Mouse (Mus musculus): ENCODE data around the gene Gm20605.

The Gm20605 gene

GRCm38 (mm10) chr5:137653366-137653765, 24.4 kb downstream of the Gm20605 start:
- no peak for DNase-seq

GRCm38 (mm10) chr5:137654746-137655145, 25.8 kb downstream of the Gm20605 start:
- DNase-seq = no peak

DNA sequence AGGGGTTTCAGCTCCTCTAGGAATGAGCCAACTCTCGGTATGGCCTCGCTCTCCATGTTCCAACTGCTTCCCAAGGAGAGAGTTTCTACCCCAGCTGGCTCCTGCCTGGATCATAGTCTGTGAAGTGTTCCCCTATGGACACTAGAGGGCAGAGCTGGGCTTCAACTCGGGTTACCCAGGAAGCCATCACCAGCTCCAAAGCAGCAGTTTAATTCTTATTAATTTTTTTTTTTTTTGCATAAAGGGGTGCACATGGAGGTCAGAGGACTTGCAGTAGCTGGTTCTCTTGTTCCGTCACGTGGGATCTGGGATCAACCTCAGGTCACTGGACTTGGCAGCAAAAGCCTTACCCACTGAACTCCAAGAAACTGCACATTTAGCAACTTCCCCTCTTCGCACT, 28.0 kb downstream of the Gm20605 start:
- peak; percentile 87 for DNase-seq

DNA sequence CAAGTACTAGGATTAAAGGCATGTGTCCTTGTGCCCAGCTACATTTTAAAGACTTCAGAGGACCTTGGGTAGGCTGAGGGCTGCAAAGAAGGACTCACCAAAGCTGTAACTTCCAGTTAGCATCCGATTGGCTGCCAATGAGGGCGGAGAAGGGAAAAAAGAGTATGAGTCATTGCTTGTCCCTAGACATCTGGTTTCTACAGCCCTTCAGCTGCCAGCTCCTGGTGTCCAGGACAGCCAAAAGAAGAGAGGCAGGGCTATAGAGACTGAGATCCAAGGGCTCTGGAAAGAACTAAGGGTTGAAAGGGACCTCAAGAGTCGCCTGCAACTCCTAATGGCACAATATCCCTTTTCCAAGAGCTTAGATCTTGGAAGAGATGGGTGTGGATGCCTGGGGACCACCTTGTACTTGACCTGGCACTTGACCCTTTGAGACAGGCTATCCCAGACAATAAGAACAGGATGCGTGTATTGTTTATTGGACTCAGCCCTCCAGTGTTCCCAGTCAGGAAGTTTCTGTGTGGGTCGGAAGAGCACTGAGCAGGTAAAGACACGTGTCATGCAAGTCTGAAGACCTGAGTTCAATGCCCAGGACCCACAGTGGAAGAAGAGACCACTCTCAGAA, 31.2 kb downstream of the Gm20605 start:
- DNase-seq = peak; percentile 83

DNA sequence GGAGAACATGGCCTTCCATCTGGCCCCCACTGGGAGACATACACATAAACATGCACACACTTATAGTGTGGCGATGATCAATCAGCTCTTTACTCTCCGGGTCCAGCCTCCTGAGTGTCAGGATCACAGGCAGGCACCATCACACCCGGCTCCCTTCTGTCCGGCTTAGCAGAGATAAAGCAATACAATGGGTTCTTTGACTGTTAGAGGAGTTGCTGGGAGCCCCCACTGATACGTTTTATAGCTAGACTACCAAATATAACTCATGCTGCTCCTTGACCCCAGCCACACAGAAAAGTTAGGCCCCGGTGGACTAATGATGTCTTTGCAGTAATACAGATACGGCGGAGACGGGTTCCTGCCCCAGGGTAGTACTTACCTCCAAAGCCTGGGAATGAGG, 34.1 kb downstream of the Gm20605 start:
- DNase-seq = no peak

DNA sequence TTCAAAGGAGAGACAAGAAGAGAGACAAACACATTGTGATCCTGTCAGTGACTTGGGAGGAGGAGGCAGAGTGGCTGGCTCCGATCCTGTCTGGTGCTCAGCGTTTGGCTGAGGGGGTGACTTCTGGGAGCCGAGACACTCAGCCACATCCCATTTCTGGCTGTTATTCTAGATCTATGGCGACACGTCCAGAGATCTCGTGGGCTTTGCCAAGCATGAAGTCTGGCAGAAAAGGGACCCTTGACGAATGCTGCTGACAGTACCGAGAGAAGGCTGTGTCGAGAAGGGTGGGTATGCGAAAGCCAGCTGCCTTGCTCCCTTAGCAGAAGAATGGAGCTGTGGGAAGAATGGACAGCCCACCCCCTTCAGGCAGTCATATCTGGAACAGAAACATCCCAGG, 40.0 kb downstream of the Gm20605 start:
- no peak for DNase-seq

GRCm38 (mm10) chr5:137670240-137670639, 41.3 kb downstream of the Gm20605 start:
- DNase-seq = no peak

GRCm38 (mm10) chr5:137671443-137672240, 42.7 kb downstream of the Gm20605 start:
- peak; percentile 85 for DNase-seq

DNA sequence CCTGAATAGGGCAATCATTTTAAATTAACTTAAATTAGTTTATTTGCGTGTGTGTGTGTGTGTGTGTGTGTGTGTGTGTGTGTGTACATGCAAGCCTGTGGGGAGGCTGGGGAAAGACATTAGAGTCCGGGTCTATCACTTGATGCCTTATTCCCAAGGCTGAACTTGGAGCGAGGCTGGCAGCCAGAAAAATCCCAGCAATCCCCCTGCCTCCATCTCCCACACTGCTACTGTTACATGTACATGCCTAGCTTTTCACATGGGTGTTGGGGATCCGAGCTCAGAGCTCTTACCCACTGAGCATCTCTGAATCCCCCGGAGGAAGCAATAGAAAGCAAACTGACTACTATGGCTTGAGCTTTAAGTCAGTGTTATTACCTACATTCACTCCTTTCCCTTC, 43.4 kb downstream of the Gm20605 start:
- DNase-seq = no peak

GRCm38 (mm10) chr5:137673015-137673414, 44.0 kb downstream of the Gm20605 start:
- DNase-seq = no peak

DNA sequence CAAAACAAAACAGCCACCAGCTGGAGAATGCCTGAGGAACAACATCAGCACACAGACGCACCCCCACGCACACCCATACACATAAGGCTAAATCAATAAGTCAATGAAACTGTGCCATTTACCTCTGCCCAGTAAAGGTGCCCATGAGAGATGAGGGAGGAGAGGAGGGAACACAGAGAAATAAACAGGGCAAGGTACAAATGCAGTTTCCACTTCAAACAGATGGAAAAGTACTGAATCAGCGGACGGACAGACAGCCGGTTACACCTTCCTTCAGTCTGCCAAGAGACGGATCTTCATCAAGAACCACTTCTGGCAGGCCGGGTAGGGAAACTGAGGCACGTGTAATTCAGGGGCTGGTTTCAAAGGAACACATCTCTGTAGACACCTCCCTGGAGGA, 45.8 kb downstream of the Gm20605 start:
- no peak for DNase-seq

- DNase-seq = no peak
Observed at GRCm38 (mm10) chr5:137677859-137678258, 48.9 kb downstream of the Gm20605 start.

- no peak for DNase-seq
Observed at GRCm38 (mm10) chr5:137678736-137679135, 49.8 kb downstream of the Gm20605 start.

DNA sequence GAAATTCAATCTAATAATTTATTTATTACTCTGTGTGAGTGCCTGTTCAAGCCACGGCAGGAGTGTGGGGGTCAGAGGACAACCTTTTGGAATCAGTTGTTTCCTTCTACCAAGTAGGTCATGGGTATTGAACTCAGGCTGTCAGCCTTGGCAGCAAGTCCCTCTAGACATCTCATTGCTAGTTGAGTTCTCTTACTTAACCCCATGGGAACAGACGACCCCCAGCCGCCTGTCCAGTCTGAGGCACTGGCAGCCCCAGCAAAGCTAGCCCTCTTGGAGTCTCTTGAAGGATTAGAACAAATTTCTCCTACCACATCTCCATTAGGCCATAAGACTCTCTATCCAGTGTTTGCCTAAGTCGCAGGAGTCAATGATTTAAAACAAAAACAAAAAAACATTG, 50.8 kb downstream of the Gm20605 start:
- DNase-seq = no peak

DNA sequence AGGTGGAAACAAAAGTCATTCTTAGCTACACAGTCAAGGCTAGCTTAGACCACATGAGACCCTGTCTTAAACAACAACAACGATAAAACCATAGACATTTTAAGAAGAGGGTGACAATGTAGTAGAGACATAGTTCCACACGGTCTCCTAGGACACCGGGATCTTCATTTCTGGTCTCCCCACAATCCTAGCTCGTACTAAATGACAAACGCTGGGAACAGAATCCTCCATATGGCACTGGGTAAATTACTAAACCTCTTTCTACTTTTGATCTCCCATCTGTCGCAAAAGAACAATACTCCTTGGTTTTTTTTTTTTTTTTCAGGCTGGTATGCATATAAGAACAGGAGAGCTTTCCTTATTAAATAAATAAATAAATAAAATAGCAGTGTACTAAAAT, 53.6 kb downstream of the Gm20605 start:
- DNase-seq = no peak

DNA sequence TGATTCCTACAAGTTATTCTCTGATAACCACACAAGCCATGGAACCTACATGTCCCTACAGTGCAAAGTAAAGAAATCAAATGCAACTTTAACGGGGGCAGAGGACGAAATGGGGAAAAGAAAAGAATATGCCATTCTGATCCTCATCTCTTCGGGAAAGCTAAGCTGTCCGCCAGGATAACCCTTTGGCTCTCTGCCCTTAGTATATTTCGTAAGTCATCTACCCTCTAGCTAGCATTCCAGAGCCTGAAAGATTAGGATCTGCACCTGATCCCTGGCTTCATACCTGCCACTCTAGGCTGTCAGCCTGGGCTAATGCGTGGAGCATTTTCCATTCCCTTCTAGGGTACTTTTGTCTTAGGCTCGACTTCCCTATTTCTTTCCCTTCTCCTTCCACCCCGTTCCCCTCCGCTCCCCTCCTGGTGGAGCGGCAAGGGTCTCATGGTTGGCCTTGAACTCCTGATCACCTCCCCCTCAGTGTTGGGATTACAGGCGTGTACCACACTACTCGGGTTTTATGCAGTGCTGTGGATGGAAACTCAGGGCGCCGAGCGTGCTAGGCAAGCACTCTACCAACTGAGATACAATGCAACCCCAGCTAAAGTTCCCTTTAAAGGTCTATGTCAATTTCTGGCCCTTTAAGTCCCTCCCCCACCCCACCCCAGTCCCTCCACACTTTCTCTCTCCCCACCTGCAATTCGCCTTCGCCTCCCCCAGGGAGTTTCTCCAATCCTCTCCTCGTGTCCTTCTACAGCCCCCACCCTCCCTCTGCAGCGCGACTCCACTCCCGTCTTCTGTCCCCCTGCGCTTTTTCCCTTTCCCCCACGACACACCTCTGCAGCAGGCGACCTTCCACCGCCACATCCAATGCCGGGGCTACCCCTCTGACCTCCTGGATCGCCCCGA, 54.7 kb downstream of the Gm20605 start:
- DNase-seq = peak; percentile 62

- peak; percentile 100 for DNase-seq
Observed at GRCm38 (mm10) chr5:137684294-137685123, 55.5 kb downstream of the Gm20605 start, which contains the start of gene Agfg2. Gene Agfg2 (minus strand): TSS chr5:137684726.

- no peak for DNase-seq
Observed at GRCm38 (mm10) chr5:137685653-137686052, 56.7 kb downstream of the Gm20605 start.

- DNase-seq = no peak
Observed at GRCm38 (mm10) chr5:137686127-137686790, 57.3 kb downstream of the Gm20605 start.

DNA sequence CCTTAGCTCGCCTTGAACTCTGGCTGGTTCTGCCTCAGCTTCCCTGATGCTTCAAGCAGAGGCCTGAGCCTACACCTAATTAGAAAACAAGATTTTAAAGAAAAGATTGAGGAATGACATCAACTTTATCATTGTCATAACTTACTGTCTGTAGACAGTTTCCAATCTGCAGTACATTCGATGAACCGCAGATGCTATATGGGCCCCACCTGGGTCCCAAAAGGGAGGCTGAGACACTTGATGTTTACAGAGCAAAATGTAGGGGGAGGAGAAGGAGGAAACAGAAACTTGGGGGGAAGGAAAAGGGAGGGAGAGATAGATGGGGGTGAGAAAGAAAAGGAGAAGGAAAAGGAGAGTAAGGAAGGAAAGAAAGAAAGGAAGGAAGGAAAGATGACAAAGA, 61.0 kb downstream of the Gm20605 start:
- DNase-seq = no peak

DNA sequence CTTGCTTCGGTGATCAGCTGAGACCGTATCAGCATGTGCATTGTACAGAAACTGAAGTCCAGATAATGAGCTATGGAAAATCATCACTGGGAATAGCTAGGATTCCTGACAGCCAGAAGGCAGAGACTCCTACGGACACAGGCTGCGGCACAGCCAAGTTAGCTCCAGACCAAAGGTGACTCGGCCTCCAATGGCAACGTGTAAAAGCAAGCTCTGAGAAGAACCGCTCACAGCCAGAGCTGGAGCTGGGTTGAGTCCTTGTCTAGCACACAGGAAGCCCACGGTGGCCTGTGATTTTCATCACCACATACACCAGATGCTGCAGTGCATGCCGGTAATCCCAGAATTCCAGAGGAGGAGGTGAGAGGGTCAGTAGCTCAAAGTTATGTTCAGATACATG, 61.6 kb downstream of the Gm20605 start:
- no peak for DNase-seq

DNA sequence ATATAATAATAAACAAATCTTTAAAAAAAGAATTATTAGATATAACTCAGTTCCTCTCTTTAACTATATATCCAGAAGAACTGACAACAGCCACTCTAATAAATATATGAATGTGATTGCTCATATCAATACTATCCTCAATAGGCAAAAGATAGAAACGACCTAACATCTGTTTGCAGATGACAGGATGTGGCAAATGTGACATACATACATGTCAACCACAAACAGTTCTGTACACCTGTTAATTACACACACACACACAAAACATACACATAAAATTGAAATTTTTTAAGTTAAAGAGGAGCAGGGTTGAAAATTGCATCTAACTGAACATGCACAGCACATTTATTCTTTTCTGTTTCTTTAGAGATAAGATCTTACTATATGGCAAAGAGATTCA, 62.9 kb downstream of the Gm20605 start:
- DNase-seq = no peak

Measured in lung, postnatal 36 days (tissue).